Mouse (Mus musculus) spleen, adult 2 months (tissue): ENCODE measurements around the gene Glt28d2.

Source experiments
- CTCF ChIP-seq: fragments of 200-500 bp; IDR thresholded peaks from 2 replicates; pipeline ENCODE4 v1.5.1; 2011; ENCODE audit warnings: mild to moderate bottlenecking, inconsistent platforms; ENCODE audit not compliant: insufficient read depth, insufficient read length, insufficient replicate concordance; ENCODE audit errors: extremely low read depth
- POLR2A ChIP-seq: fragments of 200-500 bp; IDR thresholded peaks from 2 replicates; pipeline ENCODE4 v1.6.1; 2011; ENCODE audit warnings: low read depth, low read length, inconsistent platforms

- TF ChIP-seq CTCF (no peak), POLR2A (no peak)
These were observed 4.3 kb upstream of the Glt28d2 start for GRCm38 (mm10) chr3:85891571-85891970.
